ENCODE assay signal across 23 mouse cellular contexts in the genomic region with DNA sequence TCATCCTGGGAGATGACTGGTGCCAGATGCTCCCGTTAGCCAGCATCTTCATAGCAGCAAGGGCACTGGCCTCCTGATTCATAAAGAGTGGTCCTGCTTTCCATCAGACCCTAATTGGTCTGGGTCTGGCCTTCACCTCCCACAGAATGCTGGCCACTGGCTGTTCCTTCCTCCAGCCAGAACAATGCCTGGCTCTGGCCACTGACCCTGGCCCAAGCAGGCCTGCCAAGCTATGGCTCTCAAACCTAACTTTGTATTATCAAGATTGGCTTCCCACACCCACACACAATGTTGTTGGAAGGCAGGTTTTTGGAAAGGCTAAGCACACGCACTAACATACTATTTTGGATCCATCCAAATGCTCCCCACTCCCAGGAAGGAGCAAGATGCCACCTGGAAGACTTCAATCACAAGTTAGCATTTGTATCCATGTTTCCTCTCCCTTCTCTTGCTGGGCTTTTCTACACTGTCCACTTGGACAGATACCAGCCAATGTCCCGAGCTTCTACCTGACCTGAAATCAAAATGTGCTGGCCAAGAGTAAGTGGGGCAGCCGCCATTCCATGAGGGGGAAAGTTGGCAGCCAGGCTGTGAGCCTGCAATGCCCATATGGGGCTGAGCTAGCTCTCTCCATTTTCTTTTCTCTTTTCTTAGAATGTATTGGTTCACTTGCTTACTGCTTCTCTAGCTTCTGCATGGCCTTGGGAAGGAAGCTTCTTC. TPM values are rescaled to one million over a fixed set of nuclear protein-coding genes. Genes with fewer than 3 reads are reported as not detected.
DNase-seq lines count a peak whose midpoint lies in the region; ATAC-seq and TF ChIP-seq lines count a peak whose summit lies in the region.
"Had no signal": no experiment of that assay in that cellular context is flagged by ENCODE, and none has a peak within 500 bp of the region (broad histone marks: within the 10 kb centered on the region; RNA-seq: fewer than 3 reads in every experiment).

No protein-coding gene starts in this region.

- TF ChIP-seq CTCF in forebrain, postnatal 0 days (IDR thresholded peaks at IDR 0.05; ENCODE audit: low read depth), result no peak
- TF ChIP-seq CTCF in layer of hippocampus, adult 2 months (conservative IDR thresholded peaks at IDR 0.05), result no peak

- H3K9ac ChIP-seq in forebrain, postnatal 0 days, result no peak overlapping the region
- no peak overlapping the region for H3K9ac ChIP-seq in forebrain, embryonic 12.5 days
- H3K9ac ChIP-seq: heart, embryonic 15.5 days; hindbrain, embryonic 13.5 days; lung, embryonic 14.5 days had no signal

- 67% methylated on average over 4 of the region's 4 CpGs for WGBS in forebrain, postnatal 0 days
- WGBS in forebrain, embryonic 12.5 days, result 85% methylated on average over 4 of the region's 4 CpGs

- H3K27ac ChIP-seq in forebrain, postnatal 0 days (ENCODE audit: low read depth, low read length), result peak overlapping the region; percentile 40; the same call in 1 of the 2 replicates
- H3K27ac ChIP-seq in forebrain, embryonic 12.5 days, result no peak overlapping the region
- H3K27ac ChIP-seq in layer of hippocampus, adult 2 months, result peak overlapping the region; percentile 76
- H3K27ac ChIP-seq: heart, embryonic 15.5 days; hindbrain, embryonic 13.5 days; kidney, postnatal 0 days; macrophage had no signal

- no peak overlapping the region for H3K4me2 ChIP-seq in forebrain, postnatal 0 days (ENCODE audit: low read depth)
- H3K4me2 ChIP-seq in forebrain, embryonic 12.5 days, result no peak overlapping the region
- H3K4me2 ChIP-seq: heart, embryonic 15.5 days; hindbrain, embryonic 13.5 days; liver, embryonic 11.5 days; lung, embryonic 14.5 days; midbrain, embryonic 11.5 days had no signal

- DNase-seq in forebrain, postnatal 0 days, result no peak
- peak in 1 of 2 experiments; percentile 39 for DNase-seq in layer of hippocampus, adult 2 months (ENCODE audit: low spot score in 2 of 2)
- no peak for DNase-seq in layer of hippocampus, postnatal 25 days (ENCODE audit: extremely low spot score in 1 of 2, low spot score in 1 of 2)
- peak; percentile 63 for DNase-seq in Muller cell, postnatal 12 days (ENCODE audit: inconsistent ontology term)
- DNase-seq in cerebellum, postnatal 10 days, result peak; percentile 58 to 66
- no peak for DNase-seq in kidney, postnatal 14 days
- DNase-seq in adrenal gland, adult 8-10 months, result no peak
- DNase-seq: adrenal gland, postnatal 36 days; kidney, adult 11 months; left cerebral cortex, postnatal 4 days; lung, embryonic 14.5 days; retina, postnatal 1 day; thymus, postnatal 4 days had no signal

- no peak overlapping the region for H3K4me3 ChIP-seq in forebrain, postnatal 0 days (ENCODE audit: low read depth, low read length)
- no peak overlapping the region for H3K4me3 ChIP-seq in forebrain, embryonic 12.5 days (replicated peaks)
- H3K4me3 ChIP-seq in layer of hippocampus, adult 2 months, result no peak overlapping the region
- H3K4me3 ChIP-seq: heart, embryonic 15.5 days; hindbrain, embryonic 13.5 days; myocyte had no signal

- no peaks in the 10 kb centered on the region for H3K36me3 ChIP-seq in forebrain, postnatal 0 days (ENCODE audit: insufficient read depth)
- H3K36me3 ChIP-seq in forebrain, embryonic 12.5 days (replicated peaks), result no peaks in the 10 kb centered on the region
- H3K36me3 ChIP-seq: heart, embryonic 15.5 days; hindbrain, embryonic 13.5 days had no signal

- H3K4me1 ChIP-seq in forebrain, postnatal 0 days (ENCODE audit: insufficient read depth), result peaks cover 3% of the 10 kb centered on the region; the same call in 1 of the 2 replicates
- H3K4me1 ChIP-seq in forebrain, embryonic 12.5 days, result peaks cover 13% of the 10 kb centered on the region

- H3K27me3 ChIP-seq in forebrain, postnatal 0 days (ENCODE audit: insufficient read depth, low read length), result no peaks in the 10 kb centered on the region
- no peaks in the 10 kb centered on the region for H3K27me3 ChIP-seq in forebrain, embryonic 12.5 days
- H3K27me3 ChIP-seq: heart, embryonic 15.5 days; Patski had no signal

- no peaks in the 10 kb centered on the region for H3K9me3 ChIP-seq in forebrain, postnatal 0 days (ENCODE audit: low read length)
- no peaks in the 10 kb centered on the region for H3K9me3 ChIP-seq in forebrain, embryonic 12.5 days
- H3K9me3 ChIP-seq: heart, embryonic 15.5 days; hindbrain, embryonic 13.5 days had no signal

- ATAC-seq in forebrain, postnatal 0 days, result peak; percentile 14; the same call in 1 of the 2 replicates
- ATAC-seq in forebrain, embryonic 12.5 days (ENCODE audit: low FRiP score), result no peak
- ATAC-seq: forebrain, embryonic 14.5 days; Patski had no signal

RNA-seq across cellular contexts. Expression of a gene that starts 23.3 kb away (rescaled TPM):
- total RNA-seq in forebrain, postnatal 0 days (2014; rRNA removed), result 33.5 and 62.9 TPM in 2 replicates
- 17.2 and 33.6 TPM in 2 replicates for polyA plus RNA-seq in forebrain, postnatal 0 days (2015; fragmentation: Nextera tagmentation; extraction: Ambion mirVana)
- polyA plus RNA-seq in forebrain, embryonic 12.5 days (2016; fragmentation: Nextera tagmentation; extraction: Ambion mirVana), result 17.9 and 18.0 TPM in 2 replicates
- total RNA-seq in layer of hippocampus, adult 2 months (2021), result 10 to 100 TPM; 61.8 to 62.0 TPM
- 10 to 100 TPM; 50.1 to 55.1 TPM for total RNA-seq in layer of hippocampus, postnatal 25 days (2021)
- 100 to 1,000 TPM; 495 to 753 (median 629) TPM for total RNA-seq in adrenal gland, adult 8-10 months (2022)

Comparison
In these comparisons a context has a peak if more than half of its experiments do, and no peak if none do; other contexts are left out.
1. DNase-seq: peak in Muller cell, postnatal 12 days (single experiment) and cerebellum, postnatal 10 days (2 of 2); none in forebrain, postnatal 0 days (single experiment), layer of hippocampus, postnatal 25 days (0 of 2), kidney, postnatal 14 days (single experiment) and adrenal gland, adult 8-10 months (single experiment).